Mouse (Mus musculus) ES-E14 (cell line): ENCODE results near the gene Sacm1l. TPM values are rescaled to one million over a fixed set of nuclear protein-coding genes. Genes with fewer than 3 reads are reported as not detected.

ENCODE experiments used
- DNase-seq: peaks from one replicate; pipeline ENCODE4 v3.0.0-alpha.2; 2013; ENCODE audit warnings: low read depth, low spot score
- H3K27ac ChIP-seq: 2 replicates; pipeline ENCODE4 v1.5.1; 2012; ENCODE audit warnings: low read depth, mild to moderate bottlenecking, low read length, moderate library complexity, mixed read lengths; ENCODE audit not compliant: poor library complexity, insufficient read depth, severe bottlenecking
- H3K36me3 ChIP-seq: 2 replicates; pipeline ENCODE4 v1.6.1; 2012; ENCODE audit warnings: mild to moderate bottlenecking, low read length, moderate library complexity, mixed read lengths; ENCODE audit not compliant: control insufficient read depth, poor library complexity, insufficient read depth, severe bottlenecking
- H3K4me1 ChIP-seq, 2 experiments: fragments of 150-350 bp in 1 of 2; sonication (generic) in 1 of 2; 2 replicates each; pipeline ENCODE4 v1.6.1; 2012; ENCODE audit warnings: low read length in 2 of 2, mild to moderate bottlenecking in 1 of 2, mixed read lengths in 1 of 2; ENCODE audit not compliant: control insufficient read depth in 2 of 2, insufficient read depth in 2 of 2, poor library complexity in 1 of 2
- H3K4me3 ChIP-seq, 2 experiments: fragments of 150-350 bp in 1 of 2; sonication (generic) in 1 of 2; 2 replicates each; pipeline ENCODE4 v1.5.1; 2012; ENCODE audit warnings: low read length in 2 of 2, low read depth in 1 of 2, mild to moderate bottlenecking in 1 of 2, mixed read lengths in 1 of 2; ENCODE audit not compliant: insufficient read depth in 1 of 2, poor library complexity in 1 of 2, severe bottlenecking in 1 of 2
- H3K9ac ChIP-seq: 2 replicates; pipeline ENCODE4 v1.6.1; 2012; ENCODE audit warnings: low read depth, mild to moderate bottlenecking, low read length, mixed read lengths; ENCODE audit not compliant: poor library complexity, insufficient read depth, severe bottlenecking
- H3K9me3 ChIP-seq: fragments of 150-350 bp; sonication (generic); 2 replicates; pipeline ENCODE4 v1.6.1; 2012; ENCODE audit warnings: low read depth, mild to moderate bottlenecking, low read length; ENCODE audit not compliant: control insufficient read depth, insufficient read depth
- CHD2 ChIP-seq: IDR thresholded peaks from 2 replicates; pipeline ENCODE4 v1.6.1; 2014; ENCODE audit warnings: mild to moderate bottlenecking, low read depth, low read length, inconsistent platforms
- HCFC1 ChIP-seq: IDR thresholded peaks from 2 replicates; pipeline ENCODE4 v1.6.1; 2012; ENCODE audit warnings: low read length, inconsistent platforms, borderline replicate concordance; ENCODE audit not compliant: insufficient read depth
- MAFK ChIP-seq: IDR thresholded peaks from 2 replicates; pipeline ENCODE4 v1.6.1; 2014; ENCODE audit warnings: mild to moderate bottlenecking, low read depth, low read length, inconsistent platforms; ENCODE audit not compliant: insufficient read depth
- ZC3H11A ChIP-seq: IDR thresholded peaks from 2 replicates; pipeline ENCODE4 v1.6.1; 2012; ENCODE audit warnings: low read depth, mild to moderate bottlenecking, inconsistent platforms, low read length, borderline replicate concordance
- ZNF384 ChIP-seq: IDR thresholded peaks from 2 replicates; pipeline ENCODE4 v1.6.1; 2012; ENCODE audit warnings: low read depth, low read length, inconsistent platforms
- in situ Hi-C, 2 experiments: fragments of 600-800 bp; cut with MboI; formaldehyde crosslinking; loops; one replicate each; pipeline ENCODE4 v1.15.1; 2025; ENCODE audit warnings: low sequenced_read_pairs in 2 of 2, inconsistent platforms in 1 of 2; ENCODE audit not compliant: unreplicated experiment in 2 of 2
- total RNA-seq: library from RNA; depleted of rRNA; stranded (reverse); fragments of 300-350 nt; gene quantifications from 2 replicates; pipeline ENCODE4 v1.2.3, GENCODE M21; 2012

Sacm1l gene
- total RNA-seq, 1 experiment = 23.2 TPM

GRCm38 (mm10) chr9:123489727-123490343 lies 39.7 kb upstream of the Sacm1l start:
- DNase-seq = no peak
- Histone ChIP-seq H3K9ac (no peak overlapping the region), H3K4me1 (peaks cover 0 to 7% of the 10 kb centered on the region in 2 experiments; a peak in 1 of 4 replicates), H3K9me3 (no peaks in the 10 kb centered on the region), H3K27ac (no peak overlapping the region), H3K36me3 (no peaks in the 10 kb centered on the region; the same call in 1 of the 2 replicates), H3K4me3 (no peak overlapping the region)
- in situ Hi-C loops = no loop called here
- TF ChIP-seq ZC3H11A (no peak), ZNF384 (no peak), HCFC1 (no peak), CHD2 (no peak), MAFK (no peak)

- in situ Hi-C loops = no loop called here
- TF ChIP-seq MAFK = no peak
- TF ChIP-seq ZNF384 = no peak
- no peak for TF ChIP-seq ZC3H11A
- H3K27ac ChIP-seq = no peak overlapping the region
- H3K4me1 ChIP-seq = peaks cover 0 to 10% of the 10 kb centered on the region in 2 experiments; a peak in 1 of 4 replicates
- no peaks in the 10 kb centered on the region for H3K9me3 ChIP-seq
- DNase-seq = no peak
- no peak overlapping the region; the same call in 1 of the 2 replicates for H3K9ac ChIP-seq
- no peaks in the 10 kb centered on the region; the same call in 1 of the 2 replicates for H3K36me3 ChIP-seq
- no peak overlapping the region for H3K4me3 ChIP-seq
These were observed 38.6 kb upstream of the Sacm1l start for GRCm38 (mm10) chr9:123490930-123491329.

GRCm38 (mm10) chr9:123491917-123492585 lies 37.5 kb upstream of the Sacm1l start:
- no peak for TF ChIP-seq HCFC1
- TF ChIP-seq ZNF384 = no peak
- TF ChIP-seq ZC3H11A = no peak
- no peak for TF ChIP-seq MAFK
- TF ChIP-seq CHD2 = no peak
- peaks cover 3 to 10% of the 10 kb centered on the region in 2 experiments; a peak in 2 of 4 replicates for H3K4me1 ChIP-seq
- no peak for DNase-seq
- no peak overlapping the region for H3K9ac ChIP-seq
- no peak overlapping the region for H3K4me3 ChIP-seq
- no peak overlapping the region for H3K27ac ChIP-seq
- no peaks in the 10 kb centered on the region for H3K9me3 ChIP-seq
- in situ Hi-C loops = no loop called here
- no peaks in the 10 kb centered on the region; the same call in 1 of the 2 replicates for H3K36me3 ChIP-seq

GRCm38 (mm10) chr9:123496665-123497064 lies 32.9 kb upstream of the Sacm1l start:
- in situ Hi-C loops = no loop called here
- Histone ChIP-seq H3K9ac (no peak overlapping the region), H3K4me3 (no peak overlapping the region), H3K27ac (no peak overlapping the region), H3K36me3 (peaks cover 2% of the 10 kb centered on the region; the same call in 1 of the 2 replicates), H3K9me3 (no peaks in the 10 kb centered on the region), H3K4me1 (peaks cover 6 to 7% of the 10 kb centered on the region in 2 experiments; a peak in 2 of 4 replicates)
- TF ChIP-seq ZNF384 = 0 out of 2 replicates have a peak, but pooled peaks have one; percentile 7
- TF ChIP-seq HCFC1 = no peak
- no peak for TF ChIP-seq MAFK
- no peak for DNase-seq

- Histone ChIP-seq H3K9ac (no peak overlapping the region), H3K9me3 (no peaks in the 10 kb centered on the region), H3K27ac (no peak overlapping the region), H3K4me3 (no peak overlapping the region), H3K4me1 (peaks cover 6 to 7% of the 10 kb centered on the region in 2 experiments; a peak in 2 of 4 replicates), H3K36me3 (peaks cover 2% of the 10 kb centered on the region; the same call in 1 of the 2 replicates)
- in situ Hi-C loops = no loop called here
- no peak for TF ChIP-seq ZNF384
- no peak for TF ChIP-seq HCFC1
- no peak for TF ChIP-seq MAFK
- no peak for TF ChIP-seq ZC3H11A
- TF ChIP-seq CHD2 = no peak
- DNase-seq = no peak
These were observed 31.7 kb upstream of the Sacm1l start for GRCm38 (mm10) chr9:123497906-123498305.
